Mouse (Mus musculus) intestine, postnatal 0 days (tissue): ENCODE results near the gene Baz1b. TPM values are rescaled to one million over a fixed set of nuclear protein-coding genes. Genes with fewer than 3 reads are reported as not detected.

Experiments used
- ATAC-seq: fragments of 200-750 bp; cut with Nextera tagmentation; 2 replicates; pipeline ENCODE4 v1.8.0; 2017; ENCODE audit warnings: mild to moderate bottlenecking, moderate TSS enrichment, moderate library complexity
- H3K27ac ChIP-seq: fragments of 300-500 bp; sonication (generic); 2 replicates; pipeline ENCODE4 v1.5.1; 2014; ENCODE audit warnings: mild to moderate bottlenecking, low read depth, low read length, moderate library complexity
- H3K27me3 ChIP-seq: fragments of 300-500 bp; sonication (generic); replicated peaks from 2 replicates; pipeline ENCODE4 v1.6.1; 2014; ENCODE audit warnings: low read length, mixed read lengths; ENCODE audit not compliant: control insufficient read depth, insufficient read depth
- H3K36me3 ChIP-seq: fragments of 300-500 bp; sonication (generic); 2 replicates; pipeline ENCODE4 v1.6.1; 2014; ENCODE audit warnings: mild to moderate bottlenecking, moderate library complexity; ENCODE audit not compliant: control insufficient read depth, insufficient read depth
- H3K4me1 ChIP-seq: fragments of 300-500 bp; sonication (generic); replicated peaks from 2 replicates; pipeline ENCODE4 v1.6.1; 2014; ENCODE audit warnings: antibody characterized with exemption, low read length, mixed read lengths; ENCODE audit not compliant: control insufficient read depth, insufficient read depth
- H3K4me2 ChIP-seq: fragments of 300-500 bp; sonication (generic); replicated peaks from 2 replicates; pipeline ENCODE4 v1.6.1; 2014; ENCODE audit warnings: low read depth, mild to moderate bottlenecking, moderate library complexity
- H3K4me3 ChIP-seq: fragments of 300-500 bp; sonication (generic); 2 replicates; pipeline ENCODE4 v1.5.1; 2014; ENCODE audit warnings: low read depth, low read length
- H3K9ac ChIP-seq: fragments of 300-500 bp; sonication (generic); 2 replicates; pipeline ENCODE4 v1.6.1; 2014; ENCODE audit warnings: mild to moderate bottlenecking, low read depth, low read length
- H3K9me3 ChIP-seq: fragments of 300-500 bp; sonication (generic); 2 replicates; pipeline ENCODE4 v1.6.1; 2016; ENCODE audit warnings: mixed run types; ENCODE audit not compliant: control insufficient read depth
- CTCF ChIP-seq: sonication (generic); IDR thresholded peaks from 2 replicates; pipeline ENCODE4 v1.5.1; 2016; ENCODE audit warnings: low read depth, mild to moderate bottlenecking, control low read depth, antibody characterized with exemption, moderate library complexity
- WGBS: fragments of 180-500 bp; shearing (Covaris S2); extraction: QIAGEN DNeasy Blood & Tissue Kit; methylation state at CpG from one replicate; pipeline ENCODE4 v1.1.7; 2014; 5-methylcytosine and 5-hydroxymethylcytosine counted together
- polyA plus RNA-seq: library from polyadenylated mRNA; unstranded; fragments of >200 nt; fragmentation: Nextera tagmentation; extraction: Ambion mirVana; gene quantifications from 2 replicates; pipeline ENCODE4 v1.2.1, GENCODE M21; 2015

The Baz1b gene
- polyA plus RNA-seq, 1 experiment from 2014 or later: 11.0 TPM

- no peaks in the 10 kb centered on the region for H3K9me3 ChIP-seq
- H3K9ac ChIP-seq: no peak overlapping the region
- H3K36me3 ChIP-seq: peaks cover 48% of the 10 kb centered on the region
- H3K4me3 ChIP-seq: no peak overlapping the region
- WGBS: 90% methylated on average over 5 of the region's 5 CpGs
- no peak for TF ChIP-seq CTCF
- ATAC-seq: no peak
- no peak overlapping the region for H3K4me2 ChIP-seq
- no peaks in the 10 kb centered on the region for H3K4me1 ChIP-seq
- H3K27me3 ChIP-seq: no peaks in the 10 kb centered on the region
- no peak overlapping the region for H3K27ac ChIP-seq
Measured at GRCm38 (mm10) chr5:135172986-135173385, 14.1 kb upstream of the Baz1b start.

GRCm38 (mm10) chr5:135175086-135175485 is 12.0 kb upstream of the Baz1b start:
- H3K9ac ChIP-seq: no peak overlapping the region
- no peak overlapping the region for H3K27ac ChIP-seq
- H3K9me3 ChIP-seq: no peaks in the 10 kb centered on the region
- no peak for TF ChIP-seq CTCF
- no peaks in the 10 kb centered on the region for H3K27me3 ChIP-seq
- peaks cover 68% of the 10 kb centered on the region for H3K36me3 ChIP-seq
- H3K4me2 ChIP-seq: no peak overlapping the region
- no peak overlapping the region for H3K4me3 ChIP-seq
- ATAC-seq: no peak
- no peaks in the 10 kb centered on the region for H3K4me1 ChIP-seq

- H3K36me3 ChIP-seq: peaks cover 68% of the 10 kb centered on the region
- H3K4me1 ChIP-seq: no peaks in the 10 kb centered on the region
- 72% methylated on average over 3 of the region's 3 CpGs for WGBS
Measured at GRCm38 (mm10) chr5:135178523-135178922, 8.5 kb upstream of the Baz1b start.

GRCm38 (mm10) chr5:135178996-135179395 is 8.1 kb upstream of the Baz1b start:
- Histone ChIP-seq H3K4me3 (no peak overlapping the region), H3K27ac (no peak overlapping the region), H3K9ac (no peak overlapping the region), H3K4me2 (no peak overlapping the region), H3K27me3 (no peaks in the 10 kb centered on the region), H3K9me3 (no peaks in the 10 kb centered on the region), H3K4me1 (no peaks in the 10 kb centered on the region), H3K36me3 (peaks cover 68% of the 10 kb centered on the region)
- 96% methylated on average over 4 of the region's 4 CpGs for WGBS
- TF ChIP-seq CTCF: no peak
- no peak for ATAC-seq

More at GRCm38 (mm10) chr5:135178523-135178922, 8.5 kb upstream of the Baz1b start:
- no peak for ATAC-seq
- no peak overlapping the region for H3K4me3 ChIP-seq
- no peaks in the 10 kb centered on the region for H3K27me3 ChIP-seq
- no peak overlapping the region for H3K9ac ChIP-seq
- no peak overlapping the region for H3K4me2 ChIP-seq
- no peaks in the 10 kb centered on the region for H3K9me3 ChIP-seq
- no peak for TF ChIP-seq CTCF
- H3K27ac ChIP-seq: no peak overlapping the region

- ATAC-seq: no peak
- 90% methylated on average over 6 of the region's 7 CpGs for WGBS
- H3K4me3 ChIP-seq: no peak overlapping the region
- H3K9ac ChIP-seq: no peak overlapping the region
- TF ChIP-seq CTCF: no peak
- no peak overlapping the region for H3K4me2 ChIP-seq
- peaks cover 66% of the 10 kb centered on the region for H3K36me3 ChIP-seq
- H3K4me1 ChIP-seq: no peaks in the 10 kb centered on the region
- no peaks in the 10 kb centered on the region for H3K9me3 ChIP-seq
- H3K27ac ChIP-seq: peak overlapping the region; percentile 21; the same call in 1 of the 2 replicates
- H3K27me3 ChIP-seq: no peaks in the 10 kb centered on the region
Measured at GRCm38 (mm10) chr5:135179616-135180015, 7.4 kb upstream of the Baz1b start.

GRCm38 (mm10) chr5:135180796-135181195 is 6.3 kb upstream of the Baz1b start:
- WGBS: 96% methylated on average over 14 of the region's 14 CpGs
- TF ChIP-seq CTCF: no peak
- H3K9me3 ChIP-seq: no peaks in the 10 kb centered on the region

GRCm38 (mm10) chr5:135181776-135182175 is 5.3 kb upstream of the Baz1b start:
- Histone ChIP-seq H3K9me3 (no peaks in the 10 kb centered on the region), H3K36me3 (peaks cover 54% of the 10 kb centered on the region), H3K9ac (no peak overlapping the region), H3K4me1 (no peaks in the 10 kb centered on the region), H3K4me2 (no peak overlapping the region), H3K4me3 (no peak overlapping the region), H3K27ac (no peak overlapping the region), H3K27me3 (no peaks in the 10 kb centered on the region)
- ATAC-seq: no peak
- TF ChIP-seq CTCF: no peak
- WGBS: 87% methylated on average over 6 of the region's 6 CpGs

More at GRCm38 (mm10) chr5:135180796-135181195, 6.3 kb upstream of the Baz1b start:
- no peak overlapping the region for H3K27ac ChIP-seq
- no peak overlapping the region for H3K4me3 ChIP-seq
- H3K36me3 ChIP-seq: peaks cover 61% of the 10 kb centered on the region
- H3K4me1 ChIP-seq: no peaks in the 10 kb centered on the region
- H3K9ac ChIP-seq: no peak overlapping the region
- H3K27me3 ChIP-seq: no peaks in the 10 kb centered on the region
- H3K4me2 ChIP-seq: no peak overlapping the region
- no peak for ATAC-seq
